Mouse (Mus musculus) erythroblast, adult 5-6 weeks (primary cell): Measurements from ENCODE around the gene H2-M10.2. TPM values are rescaled to one million over a fixed set of nuclear protein-coding genes. Genes with fewer than 3 reads are reported as not detected.
"Not testable (repeated sequence)": the region's sequence is repeated elsewhere in the genome, so short reads cannot be mapped to it uniquely, and the experiment has no call there.

Experiments
- ATAC-seq: replicated peaks from 2 replicates; pipeline ENCODE4 v1.8.0; 2016; ENCODE audit warnings: moderate number of reproducible peaks, mild to moderate bottlenecking, moderate TSS enrichment, inconsistent platforms; ENCODE audit not compliant: poor library complexity, low FRiP score, severe bottlenecking
- total RNA-seq, 2 experiments: library from RNA; stranded (forward) in 1 of 2; stranded (reverse) in 1 of 2; fragments of 150-400 nt in 1 of 2; fragments of 200-764, 138-1000 nt in 1 of 2; gene quantifications; 2 replicates each; pipeline versions ENCODE4 v1.2.3 to v1.2.4; 2015 to 2017; ENCODE audit warnings: low replicate concordance in 2 of 2

The H2-M10.2 gene
- total RNA-seq, 2 experiments from 2014 or later = not detected

DNA sequence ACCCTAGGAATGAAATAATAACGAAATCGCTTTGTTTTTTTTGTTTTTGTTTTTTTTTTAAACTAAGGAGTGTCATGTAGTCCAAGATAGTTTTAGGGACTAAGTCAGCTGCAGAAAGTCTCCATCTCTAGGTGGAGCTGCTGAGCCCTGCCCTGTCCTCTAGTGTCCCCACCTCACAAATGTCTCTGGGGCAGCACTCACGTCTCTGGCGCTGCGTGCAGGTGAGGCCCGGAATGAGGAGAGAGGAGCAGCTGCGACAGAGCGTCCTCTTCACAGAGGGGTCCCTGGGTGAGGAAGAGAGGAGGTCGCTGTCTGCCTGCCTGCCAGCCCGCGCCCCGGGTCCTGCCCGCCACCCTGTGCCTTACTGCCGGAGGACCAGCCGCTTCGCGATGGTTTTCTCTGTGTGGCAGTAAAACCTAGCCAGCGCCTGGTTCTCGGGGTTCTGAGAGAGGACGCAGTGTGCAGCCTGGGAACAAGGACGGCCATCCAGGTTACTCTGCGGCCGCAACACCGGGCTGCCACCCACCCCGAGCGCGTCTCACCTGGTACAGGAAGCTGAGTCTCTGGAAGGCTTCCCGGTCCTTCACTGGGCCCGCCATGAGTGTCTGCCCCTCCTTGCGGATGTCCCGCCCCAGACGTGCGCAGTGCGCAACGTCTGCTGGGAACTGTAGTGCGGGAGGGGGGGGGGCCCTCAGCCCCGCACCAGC is 28.9 kb downstream of the H2-M10.2 start:
- peak; percentile 91 for ATAC-seq

DNA sequence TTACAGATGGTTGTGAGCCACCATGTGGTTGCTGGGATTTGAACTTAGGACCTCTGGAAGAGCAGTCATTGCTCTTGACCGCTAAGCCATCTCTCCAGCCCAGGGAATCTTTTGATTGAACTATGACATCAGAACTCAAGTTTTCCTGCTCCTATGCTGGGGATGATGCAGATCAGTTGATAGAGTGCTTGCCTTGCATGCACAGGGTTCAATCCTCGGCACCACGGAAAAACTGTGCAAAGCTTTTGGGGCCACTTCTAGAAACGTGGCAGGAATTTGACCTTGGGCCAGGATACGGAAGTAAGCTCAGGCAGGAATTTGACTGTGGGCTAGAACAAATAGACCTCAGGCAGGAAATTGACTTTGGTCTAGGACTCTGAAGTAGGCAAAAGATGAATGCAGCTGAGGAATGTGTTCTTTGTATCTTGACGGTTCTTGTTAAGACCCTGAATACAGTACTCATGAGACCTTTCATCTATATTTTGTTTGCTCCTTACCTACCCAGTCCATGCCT is 33.1 kb downstream of the H2-M10.2 start:
- ATAC-seq = no peak

DNA sequence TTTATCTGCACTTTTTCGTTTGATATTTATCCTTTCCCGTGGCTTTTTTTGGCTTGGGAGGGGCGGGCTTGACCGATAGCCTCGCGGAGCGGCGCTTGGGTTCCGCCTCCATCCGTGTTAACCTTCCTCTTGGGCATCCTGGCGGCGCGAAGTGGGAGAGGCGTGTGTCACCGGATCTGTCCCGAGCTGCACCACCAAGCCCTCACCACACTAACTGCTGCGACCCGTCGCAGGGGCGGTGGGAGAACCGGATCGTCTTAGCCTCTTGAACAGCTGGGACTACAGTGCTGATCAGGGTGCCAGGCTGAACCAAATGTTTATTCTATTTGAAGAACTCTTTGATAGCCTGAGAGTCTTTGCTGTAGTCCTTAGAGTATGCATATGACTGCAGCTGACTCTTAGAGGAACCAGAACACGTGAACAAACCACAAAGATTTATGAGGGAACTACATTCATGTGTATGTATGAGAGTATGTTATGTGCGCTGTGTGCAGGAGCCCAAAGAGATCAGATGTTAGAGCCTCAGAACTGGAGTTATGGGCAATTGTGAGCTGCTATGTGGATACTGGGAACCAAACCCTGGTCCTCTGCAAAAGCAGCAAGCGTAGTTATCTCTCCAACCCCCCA is 33.9 kb downstream of the H2-M10.2 start:
- ATAC-seq = no peak

DNA sequence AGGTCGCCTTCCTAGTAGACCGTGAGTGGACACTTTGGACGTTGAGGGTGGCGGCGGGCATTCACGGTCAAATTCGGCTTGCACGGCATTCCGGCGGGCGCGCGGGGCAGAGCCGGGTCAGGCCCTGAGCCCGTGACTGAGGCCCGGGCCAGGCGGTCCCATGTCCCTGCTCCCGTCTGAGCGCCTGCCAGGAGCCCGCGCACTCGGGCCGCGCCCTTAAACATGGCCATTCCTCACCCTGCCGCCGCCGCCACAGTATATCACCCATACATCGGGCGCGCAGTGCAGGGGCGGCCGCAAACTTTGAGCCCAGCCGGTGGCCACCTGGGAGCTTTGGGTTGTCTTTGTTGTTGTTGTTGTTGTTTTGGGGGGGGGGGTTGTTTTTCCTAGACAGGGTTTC is 37.4 kb downstream of the H2-M10.2 start:
- no peak for ATAC-seq

DNA sequence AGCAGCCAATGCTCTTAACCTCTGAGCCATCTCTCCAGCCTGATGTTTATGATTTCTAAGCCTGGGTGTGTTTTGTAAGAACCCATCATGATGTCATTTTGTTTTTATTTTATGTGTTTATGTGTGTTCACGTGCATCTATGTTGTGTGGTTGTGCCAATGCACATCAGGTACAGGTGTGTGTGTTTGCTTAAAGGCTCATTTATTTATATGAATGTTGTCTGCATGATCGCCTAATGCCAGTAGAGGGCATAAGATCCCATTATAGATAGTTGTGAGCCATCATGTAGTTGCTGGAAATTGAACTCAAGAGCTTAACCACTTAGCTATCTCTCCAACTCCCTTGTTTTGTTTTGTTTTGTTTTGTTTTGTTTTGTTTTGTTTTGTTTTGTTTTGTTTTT is 40.5 kb downstream of the H2-M10.2 start:
- no peak for ATAC-seq

DNA sequence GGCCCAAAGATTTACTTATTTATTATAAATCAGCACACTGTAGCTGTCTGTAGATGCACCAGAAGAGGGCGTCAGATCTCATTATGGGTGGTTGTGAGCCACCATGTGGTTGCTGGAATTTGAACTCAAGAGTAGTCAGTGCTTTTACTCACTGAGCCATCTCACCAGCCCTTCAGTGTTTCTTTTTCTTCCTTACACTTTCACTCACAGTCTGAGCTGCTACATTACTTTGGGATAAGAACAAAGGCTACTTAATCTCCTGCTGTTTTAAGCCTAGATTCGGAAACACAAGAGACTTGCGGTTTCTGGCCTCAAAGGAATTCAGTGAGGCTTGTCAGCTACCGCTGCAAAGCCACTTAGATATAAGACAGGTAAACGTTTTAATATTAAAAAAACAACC is 42.3 kb downstream of the H2-M10.2 start:
- ATAC-seq = no peak

DNA sequence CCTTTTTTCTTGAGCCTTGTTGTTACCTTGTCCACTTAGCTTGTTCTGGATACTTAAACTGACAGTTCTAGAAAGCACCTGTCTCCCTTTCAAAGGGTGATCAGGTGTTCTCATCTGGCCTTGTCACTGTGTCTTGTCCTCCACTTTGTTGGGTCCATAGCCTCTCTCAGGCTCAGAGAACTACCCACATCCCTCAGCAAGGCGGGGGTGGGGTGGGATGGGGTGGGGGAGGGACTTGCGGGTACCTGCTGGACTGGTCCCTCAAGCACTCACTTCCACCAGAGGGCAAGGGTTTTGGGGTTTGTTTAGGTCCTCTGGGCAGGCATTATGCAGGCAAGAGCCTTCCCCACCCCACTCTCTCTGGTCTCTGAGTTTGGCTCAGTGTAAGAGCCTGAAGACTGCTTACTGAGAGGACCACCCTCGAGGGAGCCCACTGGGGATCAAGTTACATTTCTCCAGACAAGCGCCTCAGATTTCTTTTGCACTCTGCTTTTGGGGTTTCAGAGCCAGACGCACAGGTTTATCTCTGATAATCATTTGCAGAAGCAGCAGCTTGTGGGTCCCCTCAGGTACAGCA is 45.6 kb downstream of the H2-M10.2 start:
- no peak for ATAC-seq

DNA sequence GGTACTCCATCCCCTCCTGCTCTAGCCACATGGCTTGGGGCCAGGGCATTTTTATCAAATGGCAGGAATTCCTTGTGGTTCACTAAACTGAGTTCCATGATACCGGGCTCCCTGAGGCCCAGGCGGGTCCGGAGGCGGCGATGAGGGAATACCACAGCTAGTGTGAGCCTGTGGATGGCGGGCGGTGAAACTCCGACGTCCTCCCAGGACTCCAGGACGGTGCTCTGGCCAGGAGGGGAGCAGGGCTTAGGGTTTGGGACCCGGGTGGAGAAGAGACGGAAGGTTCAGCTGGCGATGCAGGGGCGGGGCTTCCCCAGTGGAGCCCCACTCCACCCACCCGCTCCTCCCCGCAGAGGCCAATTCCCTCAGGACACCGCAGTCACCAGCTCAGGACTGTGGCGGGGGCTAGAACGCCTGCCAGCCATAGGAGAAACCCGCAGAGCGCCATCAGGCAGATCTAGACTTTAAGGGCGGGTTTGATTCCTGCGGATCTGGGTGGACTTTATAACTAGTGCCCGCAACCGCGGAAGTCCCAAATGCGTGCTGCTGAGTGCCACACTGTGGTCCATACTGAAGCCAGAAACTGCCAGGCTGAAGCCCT is 48.9 kb downstream of the H2-M10.2 start:
- ATAC-seq = no peak

DNA sequence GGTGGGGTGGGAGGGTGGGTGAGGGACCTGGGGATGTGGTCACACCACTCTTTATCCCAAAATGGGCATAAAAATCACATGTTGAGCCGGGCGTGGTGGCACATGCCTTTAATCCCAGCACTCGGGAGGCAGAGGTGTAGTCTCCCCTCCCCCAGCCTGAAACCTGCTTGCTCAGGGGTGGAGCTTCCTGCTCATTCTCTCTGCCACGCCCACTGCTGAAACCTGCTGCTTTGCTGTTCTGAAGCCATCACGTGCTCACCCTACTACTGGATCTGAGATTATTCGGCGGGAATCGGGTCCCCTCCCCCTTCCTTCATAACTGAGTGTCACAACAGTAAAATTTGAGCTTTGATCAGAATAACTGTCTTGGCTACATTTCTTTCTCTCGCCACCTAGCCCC is 51.0 kb downstream of the H2-M10.2 start:
- not testable (repeated sequence) for ATAC-seq

Other genes starting within 250 kb of the H2-M10.2 start
- 10.4 and 21.5 TPM in 2 replicates for gene H2-T22, start 243.7 kb downstream of the H2-M10.2 start, total RNA-seq (2015; ENCODE audit: low replicate concordance)
- 12.8 and 20.4 TPM in 2 replicates for gene H2-T22, start 243.7 kb downstream of the H2-M10.2 start, total RNA-seq (2017; ENCODE audit: low replicate concordance)
- gene Gm6034, start 243.5 kb downstream of the H2-M10.2 start, total RNA-seq (2015; ENCODE audit: low replicate concordance) = not detected in 2 replicates
- not detected in 2 replicates for gene Gm6034, start 243.5 kb downstream of the H2-M10.2 start, total RNA-seq (2017; ENCODE audit: low replicate concordance)
- not detected in 2 replicates for gene Gm11127, start 228.1 kb downstream of the H2-M10.2 start, total RNA-seq (2015; ENCODE audit: low replicate concordance)
- not detected in 2 replicates for gene Gm11127, start 228.1 kb downstream of the H2-M10.2 start, total RNA-seq (2017; ENCODE audit: low replicate concordance)
- gene Gm19684, start 164.8 kb downstream of the H2-M10.2 start, total RNA-seq (2015; ENCODE audit: low replicate concordance) = 1.5 TPM in 1 of 2 replicates, not detected in the other
- gene Gm19684, start 164.8 kb downstream of the H2-M10.2 start, total RNA-seq (2017; ENCODE audit: low replicate concordance) = 0.84 TPM in 1 of 2 replicates, not detected in the other
- gene Gm7030, start 157.1 kb downstream of the H2-M10.2 start, total RNA-seq (2015; ENCODE audit: low replicate concordance) = not detected in 2 replicates
- not detected in 2 replicates for gene Gm7030, start 157.1 kb downstream of the H2-M10.2 start, total RNA-seq (2017; ENCODE audit: low replicate concordance)
- not detected in 2 replicates for gene Gm8909, start 118.0 kb downstream of the H2-M10.2 start, total RNA-seq (2015; ENCODE audit: low replicate concordance)
- not detected in 2 replicates for gene Gm8909, start 118.0 kb downstream of the H2-M10.2 start, total RNA-seq (2017; ENCODE audit: low replicate concordance)
- gene H2-T3, start 96.2 kb downstream of the H2-M10.2 start, total RNA-seq (2015; ENCODE audit: low replicate concordance) = not detected in 2 replicates
- gene H2-T3, start 96.2 kb downstream of the H2-M10.2 start, total RNA-seq (2017; ENCODE audit: low replicate concordance) = not detected in 2 replicates
- gene Rpp21, start 28.4 kb downstream of the H2-M10.2 start, total RNA-seq (2015; ENCODE audit: low replicate concordance) = 12.3 and 23.6 TPM in 2 replicates
- gene Rpp21, start 28.4 kb downstream of the H2-M10.2 start, total RNA-seq (2017; ENCODE audit: low replicate concordance) = 4.8 and 5.4 TPM in 2 replicates
- 5.8 and 8.2 TPM in 2 replicates for gene Trim39, start 14.2 kb downstream of the H2-M10.2 start, total RNA-seq (2015; ENCODE audit: low replicate concordance)
- 9.0 and 21.3 TPM in 2 replicates for gene Trim39, start 14.2 kb downstream of the H2-M10.2 start, total RNA-seq (2017; ENCODE audit: low replicate concordance)
- gene H2-M10.1, start 39.7 kb upstream of the H2-M10.2 start, total RNA-seq (2015; ENCODE audit: low replicate concordance) = not detected in 2 replicates
- not detected in 2 replicates for gene H2-M10.1, start 39.7 kb upstream of the H2-M10.2 start, total RNA-seq (2017; ENCODE audit: low replicate concordance)
- gene H2-M10.3, start 81.9 kb upstream of the H2-M10.2 start, total RNA-seq (2015; ENCODE audit: low replicate concordance) = not detected in 2 replicates
- gene H2-M10.3, start 81.9 kb upstream of the H2-M10.2 start, total RNA-seq (2017; ENCODE audit: low replicate concordance) = not detected in 2 replicates
- not detected in 2 replicates for gene H2-M10.4, start 175.8 kb upstream of the H2-M10.2 start, total RNA-seq (2015; ENCODE audit: low replicate concordance)
- not detected in 2 replicates for gene H2-M10.4, start 175.8 kb upstream of the H2-M10.2 start, total RNA-seq (2017; ENCODE audit: low replicate concordance)